Mouse (Mus musculus) hindbrain, embryonic 11.5 days (tissue): ENCODE data around the gene Mcm9. TPM values are rescaled to one million over a fixed set of nuclear protein-coding genes. Genes with fewer than 3 reads are reported as not detected.
A peak's percentile ranks its signal among the peaks of the same experiment; 100 is the strongest.

Source experiments
- ATAC-seq: fragments of 200-750 bp; cut with Nextera tagmentation; 2 replicates; pipeline ENCODE4 v1.8.0; 2017; ENCODE audit warnings: mild to moderate bottlenecking, moderate TSS enrichment, moderate library complexity; ENCODE audit not compliant: low FRiP score
- DNase-seq: peaks from one replicate; pipeline ENCODE4 v3.0.0-alpha.2; 2015; ENCODE audit warnings: low spot score
- H3K27ac ChIP-seq: fragments of 300-500 bp; sonication (generic); 2 replicates; pipeline ENCODE4 v1.5.1; 2014; ENCODE audit warnings: mild to moderate bottlenecking, low read depth, low read length
- H3K27me3 ChIP-seq: fragments of 300-500 bp; sonication (generic); 2 replicates; pipeline ENCODE4 v1.6.1; 2014; ENCODE audit warnings: mild to moderate bottlenecking, low read length, moderate library complexity, mixed read lengths; ENCODE audit not compliant: control insufficient read depth, insufficient read depth
- H3K36me3 ChIP-seq: fragments of 300-500 bp; sonication (generic); 2 replicates; pipeline ENCODE4 v1.6.1; 2014; ENCODE audit warnings: mild to moderate bottlenecking, low read length, moderate library complexity, mixed read lengths; ENCODE audit not compliant: control insufficient read depth, insufficient read depth
- H3K4me1 ChIP-seq: fragments of 300-500 bp; sonication (generic); replicated peaks from 2 replicates; pipeline ENCODE4 v1.6.1; 2014; ENCODE audit warnings: low read length, mixed read lengths; ENCODE audit not compliant: control insufficient read depth, insufficient read depth
- H3K4me2 ChIP-seq: fragments of 300-500 bp; sonication (generic); replicated peaks from 2 replicates; pipeline ENCODE4 v1.6.1; 2014; ENCODE audit warnings: mild to moderate bottlenecking, low read depth, low read length
- H3K4me3 ChIP-seq: fragments of 300-500 bp; sonication (generic); 2 replicates; pipeline ENCODE4 v1.5.1; 2014; ENCODE audit warnings: low read depth, low read length
- H3K9ac ChIP-seq: fragments of 300-500 bp; sonication (generic); 2 replicates; pipeline ENCODE4 v1.6.1; 2014; ENCODE audit warnings: low read depth, low read length
- H3K9me3 ChIP-seq: fragments of 300-500 bp; sonication (generic); 2 replicates; pipeline ENCODE4 v1.6.1; 2016; ENCODE audit warnings: low read length; ENCODE audit not compliant: control insufficient read depth
- WGBS: fragments of 180-500 bp; shearing (Covaris S2); extraction: QIAGEN DNeasy Blood & Tissue Kit; methylation state at CpG from one replicate; pipeline ENCODE4 v1.1.7; 2014; 5-methylcytosine and 5-hydroxymethylcytosine counted together
- polyA plus RNA-seq: library from polyadenylated mRNA; unstranded; fragments of >200 nt; fragmentation: Nextera tagmentation; extraction: Ambion mirVana; gene quantifications from 2 replicates; pipeline ENCODE4 v1.2.1, GENCODE M21; 2014

The Mcm9 gene
- polyA plus RNA-seq, 1 experiment from 2014 or later = 13.8 TPM

GRCm38 (mm10) chr10:53517770-53518598 lies 112.3 kb downstream of the Mcm9 start:
- Histone ChIP-seq H3K27ac (no peak overlapping the region), H3K4me3 (no peak overlapping the region), H3K27me3 (no peaks in the 10 kb centered on the region), H3K4me2 (no peak overlapping the region), H3K9me3 (no peaks in the 10 kb centered on the region), H3K9ac (no peak overlapping the region), H3K36me3 (no peaks in the 10 kb centered on the region), H3K4me1 (no peaks in the 10 kb centered on the region)
- ATAC-seq (0 out of 2 replicates have a peak, but pooled peaks have one; percentile 32), DNase-seq (peak; percentile 3)
- WGBS = 79% methylated on average over 14 of the region's 14 CpGs

GRCm38 (mm10) chr10:53512491-53512890 lies 117.7 kb downstream of the Mcm9 start:
- no peaks in the 10 kb centered on the region for H3K9me3 ChIP-seq
- WGBS = no CpG with 5 or more reads among the region's 1 CpGs
- no peaks in the 10 kb centered on the region for H3K36me3 ChIP-seq
- H3K4me3 ChIP-seq = no peak overlapping the region
- H3K9ac ChIP-seq = no peak overlapping the region
- DNase-seq (no peak), ATAC-seq (no peak)
- no peak overlapping the region for H3K27ac ChIP-seq
- H3K4me2 ChIP-seq = no peak overlapping the region
- no peaks in the 10 kb centered on the region for H3K27me3 ChIP-seq
- no peaks in the 10 kb centered on the region for H3K4me1 ChIP-seq

- no peaks in the 10 kb centered on the region for H3K9me3 ChIP-seq
- peak; percentile 49; the same call in 1 of the 2 replicates for ATAC-seq
- WGBS = 41% methylated on average over 6 of the region's 6 CpGs
Observed at GRCm38 (mm10) chr10:53509158-53509773, 121.0 kb downstream of the Mcm9 start.

GRCm38 (mm10) chr10:53508676-53509075 lies 121.6 kb downstream of the Mcm9 start:
- Histone ChIP-seq H3K9ac (no peak overlapping the region), H3K4me3 (no peak overlapping the region), H3K4me1 (no peaks in the 10 kb centered on the region), H3K4me2 (no peak overlapping the region), H3K36me3 (no peaks in the 10 kb centered on the region), H3K27me3 (no peaks in the 10 kb centered on the region), H3K27ac (no peak overlapping the region), H3K9me3 (no peaks in the 10 kb centered on the region)
- ATAC-seq (peak; percentile 60; the same call in 1 of the 2 replicates), DNase-seq (no peak)

More at GRCm38 (mm10) chr10:53509158-53509773, 121.0 kb downstream of the Mcm9 start:
- H3K9ac ChIP-seq = no peak overlapping the region
- DNase-seq = peak; percentile 62
- no peaks in the 10 kb centered on the region for H3K36me3 ChIP-seq
- H3K4me3 ChIP-seq = no peak overlapping the region
- no peak overlapping the region for H3K4me2 ChIP-seq
- no peaks in the 10 kb centered on the region for H3K27me3 ChIP-seq
- H3K27ac ChIP-seq = no peak overlapping the region
- H3K4me1 ChIP-seq = no peaks in the 10 kb centered on the region

- no peak overlapping the region for H3K9ac ChIP-seq
- H3K4me1 ChIP-seq = no peaks in the 10 kb centered on the region
- DNase-seq (no peak), ATAC-seq (no peak)
- no peak overlapping the region for H3K4me2 ChIP-seq
- H3K27me3 ChIP-seq = no peaks in the 10 kb centered on the region
- H3K4me3 ChIP-seq = no peak overlapping the region
- H3K27ac ChIP-seq = no peak overlapping the region
- H3K9me3 ChIP-seq = no peaks in the 10 kb centered on the region
- H3K36me3 ChIP-seq = no peaks in the 10 kb centered on the region
- 82% methylated on average over 2 of the region's 2 CpGs for WGBS
Observed at GRCm38 (mm10) chr10:53505526-53505925, 124.7 kb downstream of the Mcm9 start.

- Histone ChIP-seq H3K4me3 (no peak overlapping the region), H3K4me1 (no peaks in the 10 kb centered on the region), H3K9ac (no peak overlapping the region), H3K9me3 (no peaks in the 10 kb centered on the region), H3K36me3 (no peaks in the 10 kb centered on the region), H3K4me2 (no peak overlapping the region), H3K27ac (no peak overlapping the region), H3K27me3 (no peaks in the 10 kb centered on the region)
- 80% methylated on average over 3 of the region's 3 CpGs for WGBS
- DNase-seq = no peak
- no peak for ATAC-seq
Observed at GRCm38 (mm10) chr10:53505069-53505468, 125.2 kb downstream of the Mcm9 start.

- no peaks in the 10 kb centered on the region for H3K36me3 ChIP-seq
- no peaks in the 10 kb centered on the region for H3K4me1 ChIP-seq
- H3K4me2 ChIP-seq = peak overlapping the region; percentile 12; the same call in 1 of the 2 replicates
- WGBS = 41% methylated on average over 21 of the region's 21 CpGs
- DNase-seq (peak; percentile 48), ATAC-seq (peak; percentile 54; the same call in 1 of the 2 replicates)
- H3K27ac ChIP-seq = no peak overlapping the region
- H3K9ac ChIP-seq = 0 out of 2 replicates have a peak overlapping the region, but pooled peaks have one; percentile 31
- no peak overlapping the region for H3K4me3 ChIP-seq
- H3K9me3 ChIP-seq = no peaks in the 10 kb centered on the region
- H3K27me3 ChIP-seq = no peaks in the 10 kb centered on the region
Observed at GRCm38 (mm10) chr10:53502875-53503816, 127.1 kb downstream of the Mcm9 start.

- Histone ChIP-seq H3K4me3 (no peak overlapping the region), H3K9me3 (no peaks in the 10 kb centered on the region), H3K27me3 (no peaks in the 10 kb centered on the region), H3K9ac (no peak overlapping the region), H3K27ac (no peak overlapping the region), H3K4me1 (no peaks in the 10 kb centered on the region), H3K4me2 (no peak overlapping the region), H3K36me3 (no peaks in the 10 kb centered on the region)
- 88% methylated on average over 13 of the region's 13 CpGs for WGBS
- no peak for DNase-seq
- no peak for ATAC-seq
Observed at GRCm38 (mm10) chr10:53502471-53502870, 127.8 kb downstream of the Mcm9 start.
